In genomic region chr7:145098335-145098734, GRCm38 (mm10) we compare ENCODE assay signal across 10 mouse cellular contexts.
DNase-seq lines count a peak whose midpoint lies in the region; ATAC-seq and TF ChIP-seq lines count a peak whose summit lies in the region.
"Had no signal": no experiment of that assay in that cellular context is flagged by ENCODE, and none has a peak within 500 bp of the region (broad histone marks: within the 10 kb centered on the region; RNA-seq: fewer than 3 reads in every experiment).

No protein-coding gene starts in this region.

- TF ChIP-seq POLR2A in ES-Bruce4 (IDR thresholded peaks at IDR 0.05; ENCODE audit: insufficient read depth, low read length), result no peak
- TF ChIP-seq POLR2A in bone marrow, adult 2 months (IDR thresholded peaks at IDR 0.05; ENCODE audit: borderline replicate concordance, control insufficient read depth, low read depth, low read length), result no peak

- H3K4me2 ChIP-seq in liver, embryonic 11.5 days, result no peak overlapping the region
- no peak overlapping the region for H3K4me2 ChIP-seq in hindbrain, embryonic 13.5 days
- H3K4me2 ChIP-seq: forebrain, embryonic 12.5 days; neural tube, embryonic 13.5 days had no signal

- H3K27me3 ChIP-seq in liver, embryonic 11.5 days (replicated peaks; ENCODE audit: control insufficient read depth, insufficient read depth, low read length), result no peaks in the 10 kb centered on the region
- no peaks in the 10 kb centered on the region for H3K27me3 ChIP-seq in ES-Bruce4 (ENCODE audit: control insufficient read depth, insufficient read depth, low read length, poor library complexity, severe bottlenecking)
- H3K27me3 ChIP-seq in hindbrain, embryonic 13.5 days, result no peaks in the 10 kb centered on the region
- H3K27me3 ChIP-seq: forebrain, embryonic 12.5 days; neural tube, embryonic 13.5 days had no signal

- peak; percentile 25 for DNase-seq in liver
- no peak for DNase-seq in liver, embryonic 11.5 days (ENCODE audit: low spot score)

- no peak for TF ChIP-seq EP300 in ES-Bruce4 (IDR thresholded peaks at IDR 0.05; ENCODE audit: insufficient read depth, low read depth, low read length)

- H3K4me1 ChIP-seq in liver, embryonic 11.5 days (replicated peaks; ENCODE audit: control insufficient read depth, insufficient read depth, low read length), result no peaks in the 10 kb centered on the region
- no peaks in the 10 kb centered on the region for H3K4me1 ChIP-seq in ES-Bruce4 (ENCODE audit: control insufficient read depth, insufficient read depth, low read length)
- H3K4me1 ChIP-seq in bone marrow, adult 2 months (ENCODE audit: control insufficient read depth, insufficient read depth, low read length), result no peaks in the 10 kb centered on the region
- H3K4me1 ChIP-seq in hindbrain, embryonic 13.5 days (replicated peaks), result peaks cover 13% of the 10 kb centered on the region; the same call in 1 of the 2 replicates
- H3K4me1 ChIP-seq: forebrain, embryonic 12.5 days had no signal

- 78% methylated on average over 6 of the region's 6 CpGs for whole genome bisulfite sequencing in liver, embryonic 11.5 days
- WGBS in bone marrow, adult 2 months, result 59% methylated on average over 6 of the region's 6 CpGs
- 90% methylated on average over 6 of the region's 6 CpGs for WGBS in hindbrain, embryonic 13.5 days

- no peaks in the 10 kb centered on the region for H3K9me3 ChIP-seq in liver, embryonic 11.5 days (ENCODE audit: control insufficient read depth, low read length)
- H3K9me3 ChIP-seq in ES-Bruce4 (replicated peaks; ENCODE audit: control insufficient read depth, insufficient read depth, low read length, poor library complexity, severe bottlenecking), result no peaks in the 10 kb centered on the region
- H3K9me3 ChIP-seq in hindbrain, embryonic 13.5 days, result no peaks in the 10 kb centered on the region
- H3K9me3 ChIP-seq: forebrain, embryonic 12.5 days; neural tube, embryonic 13.5 days had no signal

- no peak overlapping the region for H3K9ac ChIP-seq in liver, embryonic 11.5 days (ENCODE audit: low read depth, low read length)
- no peak overlapping the region for H3K9ac ChIP-seq in ES-Bruce4 (ENCODE audit: low read depth, poor library complexity, severe bottlenecking)
- no peak overlapping the region for H3K9ac ChIP-seq in hindbrain, embryonic 13.5 days
- H3K9ac ChIP-seq: forebrain, embryonic 12.5 days; neural tube, embryonic 13.5 days had no signal

- no peaks in the 10 kb centered on the region for H3K36me3 ChIP-seq in liver, embryonic 11.5 days (ENCODE audit: control insufficient read depth, insufficient read depth, low read length)
- H3K36me3 ChIP-seq in ES-Bruce4 (ENCODE audit: control insufficient read depth, insufficient read depth, low read length, poor library complexity, severe bottlenecking), result no peaks in the 10 kb centered on the region
- H3K36me3 ChIP-seq in hindbrain, embryonic 13.5 days, result no peaks in the 10 kb centered on the region
- H3K36me3 ChIP-seq: forebrain, embryonic 12.5 days; neural tube, embryonic 13.5 days had no signal

- H3K27ac ChIP-seq in liver, embryonic 11.5 days (ENCODE audit: low read depth, low read length), result no peak overlapping the region
- no peak overlapping the region for H3K27ac ChIP-seq in ES-Bruce4 (ENCODE audit: insufficient read depth, low read length)
- no peak overlapping the region for H3K27ac ChIP-seq in bone marrow, adult 2 months (ENCODE audit: control insufficient read depth, insufficient read depth, low read depth, low read length, poor library complexity)
- no peak overlapping the region for H3K27ac ChIP-seq in hindbrain, embryonic 13.5 days
- H3K27ac ChIP-seq: forebrain, embryonic 12.5 days; hindbrain, postnatal 0 days; neural tube, embryonic 13.5 days had no signal

- no peak for ATAC-seq in liver, embryonic 11.5 days (replicated peaks; ENCODE audit: low FRiP score)
- ATAC-seq in megakaryocyte, adult 5-6 weeks (ENCODE audit: poor library complexity, severe bottlenecking), result peak; percentile 67
- no peak for ATAC-seq in hindbrain, embryonic 13.5 days (ENCODE audit: low FRiP score)
- ATAC-seq in megakaryocyte-erythroid progenitor cell, adult 5-6 weeks (replicated peaks; ENCODE audit: low FRiP score, low TSS enrichment, poor library complexity, severe bottlenecking), result no peak
- ATAC-seq: hindbrain, postnatal 0 days had no signal

- TF ChIP-seq CTCF in ES-Bruce4 (IDR thresholded peaks at IDR 0.05; ENCODE audit: low read depth, low read length), result peak; percentile 27
- peak; percentile 66 for TF ChIP-seq CTCF in bone marrow, adult 2 months (IDR thresholded peaks at IDR 0.05; ENCODE audit: control insufficient read depth, insufficient read depth, low read length)

- H3K4me3 ChIP-seq in liver, embryonic 11.5 days (ENCODE audit: low read depth, low read length), result no peak overlapping the region
- H3K4me3 ChIP-seq in ES-Bruce4 (ENCODE audit: low read depth, low read length), result no peak overlapping the region
- no peak overlapping the region for H3K4me3 ChIP-seq in bone marrow, adult 2 months (replicated peaks; ENCODE audit: control insufficient read depth, low read depth, low read length)
- H3K4me3 ChIP-seq in hindbrain, embryonic 13.5 days, result no peak overlapping the region
- H3K4me3 ChIP-seq: forebrain, embryonic 12.5 days; neural tube, embryonic 13.5 days had no signal
